Mouse (Mus musculus) testis, postnatal 14 days (tissue): ENCODE measurements at regions not wholly inside any gene's neighbourhood (a gene's known extent, or its start where the extent isn't known, plus 50 kb on each side); places are given as distances from the start of the nearest gene placed in this dataset.

Experiments used
- DNase-seq: peaks from one replicate; pipeline ENCODE4 v3.0.0; 2021; ENCODE audit warnings: low spot score

DNA sequence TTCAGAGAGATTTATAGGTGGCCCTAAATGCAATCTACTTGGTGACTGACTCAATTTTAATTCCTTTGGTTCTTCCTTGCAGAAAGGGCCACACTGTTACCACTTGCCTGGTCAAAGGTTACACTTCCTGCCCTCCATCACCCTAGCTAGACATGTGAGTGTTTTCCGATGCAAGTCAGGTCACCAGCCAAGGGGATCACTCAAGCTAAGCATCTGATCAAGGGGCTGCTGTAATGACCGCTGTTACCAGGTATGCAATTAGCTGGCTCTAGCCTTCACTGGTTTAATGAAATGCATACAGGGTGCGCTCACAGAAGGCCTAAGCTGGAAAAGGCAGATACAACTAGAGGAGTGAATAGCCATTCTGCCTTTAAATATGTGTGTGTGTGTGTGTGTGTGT lies 105.1 kb downstream of the Mtx2 start:
- DNase-seq: no peak

DNA sequence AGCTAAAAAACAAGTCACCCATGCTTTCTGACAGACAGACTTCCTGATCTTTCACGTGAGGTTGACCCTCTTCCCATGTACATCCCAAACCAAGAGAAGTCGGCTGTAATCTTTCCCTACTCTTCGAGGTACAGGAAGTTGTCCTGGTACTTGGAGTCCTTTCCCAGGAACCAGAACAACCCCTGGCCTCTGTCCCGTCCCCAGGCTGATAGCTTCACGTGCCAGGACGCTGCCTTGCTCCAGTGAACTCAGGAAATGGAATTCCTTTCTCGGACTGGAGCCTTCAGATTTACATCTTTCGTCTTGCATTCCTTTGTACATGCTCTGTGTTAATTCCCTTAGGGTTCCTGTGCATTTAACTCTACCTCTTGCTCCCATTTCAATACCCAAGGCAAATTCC lies 107.6 kb downstream of the Mtx2 start:
- peak; percentile 48 for DNase-seq

DNA sequence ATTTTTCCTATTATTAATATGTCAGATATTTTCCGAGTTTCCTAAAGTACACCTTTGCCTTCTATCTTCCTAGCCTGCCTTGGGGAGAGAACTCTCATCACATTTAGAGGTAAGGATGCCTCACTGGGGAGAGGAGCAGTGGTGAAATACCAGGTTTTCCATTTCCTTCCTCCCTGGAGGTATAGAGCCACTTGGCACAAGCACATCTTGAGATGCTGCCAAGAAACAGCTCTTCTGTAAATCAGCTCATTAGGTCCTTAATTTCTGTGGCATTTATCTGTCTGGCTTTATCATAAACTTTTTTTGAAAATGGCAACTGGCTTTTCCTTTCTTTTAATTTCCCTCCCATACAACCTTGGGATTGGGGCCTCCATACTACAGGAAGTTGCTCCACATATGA lies 108.2 kb downstream of the Mtx2 start:
- DNase-seq: no peak

DNA sequence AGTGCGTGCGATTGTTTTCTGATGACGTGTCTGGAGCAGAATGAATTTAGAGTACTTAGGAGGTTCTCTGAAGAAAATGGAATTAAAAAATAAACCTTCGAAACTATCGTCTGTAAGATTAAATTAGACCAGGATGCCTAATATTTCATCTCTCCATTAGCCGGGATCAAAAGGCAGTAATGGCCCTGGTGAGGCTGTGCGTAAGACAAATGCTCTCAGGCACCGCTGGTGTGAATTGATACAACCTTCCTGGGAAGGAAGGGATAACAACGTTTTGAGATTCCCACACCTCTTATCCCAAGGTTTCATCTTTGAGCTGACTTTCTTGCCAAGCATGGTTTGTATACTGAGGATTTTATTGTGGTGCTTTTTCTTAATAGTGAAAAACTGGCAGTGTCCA lies 113.1 kb downstream of the Mtx2 start:
- no peak for DNase-seq

DNA sequence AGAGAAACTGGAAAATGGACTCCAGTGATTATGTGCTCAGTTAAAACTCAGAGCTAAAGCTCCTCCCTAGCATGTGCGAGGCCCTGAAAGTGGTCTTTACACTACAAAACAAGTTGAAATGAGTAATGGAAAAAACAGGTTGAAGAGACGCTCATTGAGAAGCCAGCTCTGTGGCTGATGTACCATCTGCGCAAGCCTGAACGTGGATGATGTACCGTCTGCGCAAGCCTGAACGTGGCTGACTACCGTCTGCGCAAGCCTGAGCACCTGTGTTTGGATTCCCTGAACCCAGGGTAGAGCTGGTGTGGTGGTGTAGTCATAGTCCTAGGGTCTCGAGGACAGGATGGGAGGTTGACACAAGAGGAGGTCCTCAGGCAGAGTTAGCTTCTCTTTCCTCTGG lies 116.4 kb downstream of the Mtx2 start:
- DNase-seq: no peak

DNA sequence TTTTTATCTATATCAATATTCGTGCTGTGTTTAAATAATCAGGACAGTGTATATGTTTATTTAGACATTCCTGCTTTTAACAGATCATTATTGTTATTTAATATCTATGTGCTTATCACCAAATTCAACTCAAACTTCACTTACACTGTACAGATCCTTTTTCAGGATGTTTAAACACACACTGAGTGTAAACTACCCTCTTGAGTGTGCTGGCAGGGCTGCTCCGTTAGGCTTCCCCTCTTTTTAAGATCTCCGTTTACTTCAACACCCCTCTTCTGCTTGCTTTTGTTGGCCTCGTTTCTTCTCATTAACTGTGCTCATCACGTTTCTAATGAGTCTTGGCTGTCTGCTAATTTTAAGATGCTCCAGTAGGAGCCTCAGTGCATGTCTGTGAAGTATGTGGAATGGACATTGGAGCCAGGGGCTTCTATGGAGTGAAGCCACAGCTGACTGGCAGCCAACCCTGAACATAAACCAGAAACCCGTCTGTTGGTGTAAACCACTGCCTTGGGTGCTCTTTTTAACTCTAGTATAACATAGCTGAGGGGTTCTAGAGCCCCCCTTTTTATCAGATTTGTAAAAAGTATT lies 117.1 kb downstream of the Mtx2 start:
- no peak for DNase-seq

DNA sequence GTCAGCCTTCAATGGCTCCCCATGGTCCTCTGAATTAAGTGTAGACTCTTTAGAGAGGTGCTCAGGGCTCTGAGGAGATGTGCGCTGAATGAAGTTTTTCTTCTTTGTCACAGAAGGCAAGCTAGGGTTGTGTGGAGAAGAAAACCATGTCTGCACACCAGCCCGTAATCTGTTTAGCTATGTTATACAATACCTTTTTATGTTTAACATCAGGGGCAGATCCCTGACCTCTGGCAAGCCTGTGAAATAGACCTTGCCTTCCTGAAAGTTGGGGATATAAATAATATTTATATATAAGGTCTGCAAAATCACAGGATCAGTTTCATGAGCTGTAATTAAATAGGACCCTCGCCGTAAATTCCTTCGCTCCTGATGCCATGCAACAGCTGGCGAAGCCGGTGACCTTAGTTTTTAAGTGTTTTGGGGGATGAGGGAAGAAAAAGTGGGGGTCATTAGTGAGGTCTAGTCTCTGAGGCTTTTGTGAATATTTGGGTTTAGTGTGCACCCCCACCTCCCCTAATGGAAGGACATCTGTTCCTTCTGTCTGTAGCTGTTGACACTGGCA lies 119.7 kb downstream of the Mtx2 start:
- no peak for DNase-seq

DNA sequence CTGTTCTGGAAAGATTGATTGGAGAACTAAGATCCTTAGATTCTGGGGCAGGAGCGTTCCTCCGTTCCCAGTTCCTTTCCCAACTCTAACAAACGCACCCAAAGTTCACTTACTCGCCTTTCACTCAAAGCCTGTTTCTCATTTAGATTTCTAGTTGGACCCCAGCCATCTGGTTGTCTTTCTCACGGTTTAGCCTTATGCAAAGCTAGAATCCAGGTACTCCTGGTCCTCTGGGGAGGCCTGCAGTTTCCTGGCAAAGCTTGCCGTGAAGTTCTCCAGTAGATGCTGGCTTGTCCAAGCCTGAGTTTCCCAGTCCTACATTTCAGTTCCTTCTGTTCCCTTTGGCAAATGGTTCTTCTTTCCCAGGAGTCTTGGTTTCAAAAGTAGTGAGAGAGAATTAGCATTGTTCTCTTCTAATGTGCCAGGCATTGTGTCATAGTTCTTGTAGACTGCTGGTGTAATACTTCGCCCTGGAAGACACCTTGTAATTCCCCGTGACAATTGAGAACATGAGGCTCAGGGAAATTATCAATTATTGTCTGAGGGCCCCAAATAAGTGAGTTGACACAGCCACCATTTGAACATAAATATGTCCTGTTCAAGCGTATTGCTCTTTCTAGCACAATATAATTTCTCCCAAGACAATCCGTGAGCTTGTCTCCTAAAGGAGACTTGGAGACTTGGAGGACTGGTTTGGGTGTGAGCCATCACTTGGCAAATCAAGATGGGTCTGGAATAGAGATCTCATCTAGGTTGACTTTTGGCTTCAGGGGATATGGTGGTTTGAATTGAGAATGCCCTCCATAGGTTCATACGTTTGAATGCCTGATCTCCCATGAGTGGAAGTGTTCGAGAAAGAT lies 126.0 kb downstream of the Mtx2 start:
- no peak for DNase-seq

DNA sequence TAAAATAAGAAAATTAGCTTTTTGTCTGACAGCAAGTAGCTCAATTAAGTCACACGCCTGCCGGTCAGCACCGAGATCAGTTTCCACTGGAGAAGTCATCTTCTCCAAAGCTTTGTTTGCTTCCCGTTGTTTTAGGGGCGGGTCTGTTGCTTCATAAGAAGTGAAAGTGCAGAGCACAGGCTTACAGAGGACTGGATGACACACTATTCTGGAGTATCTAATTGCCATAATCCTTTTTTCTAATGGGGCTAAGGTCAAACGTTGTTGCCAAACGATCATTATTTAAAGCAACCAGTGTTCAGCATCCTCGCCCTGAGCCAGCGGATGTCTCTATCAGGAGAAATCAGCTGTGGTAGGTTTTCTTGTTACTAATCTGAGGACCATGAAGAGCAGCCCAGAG lies 128.5 kb downstream of the Mtx2 start:
- DNase-seq: no peak

DNA sequence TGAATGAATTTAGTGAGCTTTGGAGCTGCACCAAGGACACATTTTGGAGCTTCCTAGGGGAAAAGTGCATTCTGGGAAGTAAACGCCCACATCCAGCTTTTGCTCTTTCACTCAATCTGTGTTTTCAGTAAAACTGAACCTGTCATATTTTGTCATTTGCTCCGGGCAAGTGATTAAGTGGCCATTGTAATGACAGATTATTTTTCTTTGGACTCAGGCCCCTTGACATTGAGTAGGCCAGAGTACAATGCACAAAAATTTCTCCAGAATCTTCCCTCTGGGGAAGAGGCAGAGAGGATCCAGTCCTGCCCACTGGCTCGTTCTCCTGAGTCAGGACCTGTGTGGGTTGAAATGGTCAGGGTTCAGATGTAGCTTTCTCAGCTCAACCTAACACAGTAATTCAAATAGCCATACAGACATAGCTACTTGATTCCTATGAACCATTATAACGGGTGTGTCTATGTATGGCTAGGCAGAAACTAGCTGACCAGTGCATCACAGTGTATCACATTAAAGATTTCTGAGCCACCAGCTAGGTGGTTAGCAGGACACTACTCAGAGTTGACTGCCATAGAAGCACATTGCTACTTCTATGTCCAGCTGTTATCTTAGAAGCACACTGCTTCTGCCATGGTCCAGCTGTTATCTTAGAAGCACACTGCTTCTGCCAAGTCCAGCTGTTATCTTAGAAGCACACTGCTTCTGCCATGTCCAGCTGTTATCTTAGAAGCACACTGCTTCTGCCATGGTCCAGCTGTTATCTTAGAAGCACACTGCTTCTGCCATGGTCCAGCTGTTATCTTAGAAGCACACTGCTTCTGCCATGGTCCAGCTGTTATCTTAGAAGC lies 129.9 kb downstream of the Mtx2 start:
- DNase-seq: no peak

DNA sequence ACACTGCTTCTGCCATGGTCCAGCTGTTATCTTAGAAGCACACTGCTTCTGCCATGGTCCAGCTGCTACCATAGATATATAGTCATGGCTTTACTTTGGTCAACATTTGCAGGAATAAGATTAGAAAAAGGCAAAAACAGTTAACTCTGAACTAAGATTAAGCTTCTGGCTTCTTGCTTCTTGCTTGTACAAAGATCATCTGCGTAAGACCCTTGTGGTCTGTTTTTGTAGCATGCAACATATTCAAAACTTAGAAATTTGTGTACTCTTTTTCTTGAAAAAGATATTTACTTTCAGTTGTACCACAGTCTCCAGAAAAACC lies 130.5 kb downstream of the Mtx2 start:
- no peak for DNase-seq

DNA sequence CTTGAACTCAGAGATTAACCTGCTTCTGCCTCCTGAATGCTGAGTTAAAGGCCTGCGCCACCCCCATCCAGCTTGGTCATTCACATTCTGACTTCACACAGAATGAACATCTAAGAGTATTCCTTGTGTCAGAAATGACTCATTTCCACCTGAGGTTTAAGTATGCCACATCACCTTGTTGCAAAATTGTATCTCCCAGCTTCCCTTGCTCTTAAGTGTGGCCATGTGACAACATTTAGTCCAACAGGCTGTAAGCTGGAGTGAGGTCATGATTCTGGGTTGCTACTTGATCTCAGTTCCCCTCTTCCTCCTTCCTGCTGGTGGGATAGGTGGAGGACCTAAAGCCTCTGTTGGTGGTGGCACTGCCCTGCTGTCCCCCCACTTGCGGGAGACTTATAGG lies 131.0 kb downstream of the Mtx2 start:
- DNase-seq: no peak

DNA sequence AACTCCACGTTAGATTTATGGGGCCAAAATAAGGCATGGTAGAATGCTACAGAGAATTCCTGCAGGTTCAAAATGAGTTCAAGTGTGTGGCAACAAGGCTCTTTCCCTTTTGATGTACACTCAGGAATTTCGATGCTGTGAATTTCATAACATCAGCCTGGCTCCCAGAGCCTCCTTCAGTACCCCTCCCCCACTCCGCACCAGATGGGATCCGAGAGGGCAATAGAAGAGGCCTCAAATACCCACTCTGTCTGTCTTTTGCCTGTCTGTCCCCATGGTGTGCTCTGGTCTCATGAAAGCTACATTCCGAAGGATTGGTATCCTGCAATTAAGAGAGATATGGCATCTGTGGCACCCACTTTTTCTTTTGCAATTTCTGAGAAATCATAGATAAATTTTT lies 134.3 kb downstream of the Mtx2 start:
- DNase-seq: no peak

DNA sequence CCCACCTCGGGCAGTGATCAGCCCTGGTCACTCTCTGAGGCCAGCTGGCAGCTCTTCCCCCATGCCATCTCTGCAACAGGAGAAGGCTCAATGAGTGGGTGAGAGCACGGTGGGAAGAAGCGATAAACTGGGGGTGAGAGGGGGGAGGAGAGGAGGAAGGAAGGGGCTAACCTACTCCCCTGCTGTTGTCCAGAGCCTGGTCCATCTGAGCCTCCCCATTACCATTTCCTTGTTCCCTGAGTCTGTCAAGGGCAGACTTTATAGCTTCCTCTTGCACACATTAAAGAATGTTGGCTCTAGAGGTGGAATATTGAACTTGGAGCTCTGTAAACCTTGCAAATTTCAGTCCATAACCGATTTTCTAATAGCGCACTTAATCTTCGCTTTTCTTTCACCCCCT lies 136.8 kb downstream of the Mtx2 start:
- no peak for DNase-seq

DNA sequence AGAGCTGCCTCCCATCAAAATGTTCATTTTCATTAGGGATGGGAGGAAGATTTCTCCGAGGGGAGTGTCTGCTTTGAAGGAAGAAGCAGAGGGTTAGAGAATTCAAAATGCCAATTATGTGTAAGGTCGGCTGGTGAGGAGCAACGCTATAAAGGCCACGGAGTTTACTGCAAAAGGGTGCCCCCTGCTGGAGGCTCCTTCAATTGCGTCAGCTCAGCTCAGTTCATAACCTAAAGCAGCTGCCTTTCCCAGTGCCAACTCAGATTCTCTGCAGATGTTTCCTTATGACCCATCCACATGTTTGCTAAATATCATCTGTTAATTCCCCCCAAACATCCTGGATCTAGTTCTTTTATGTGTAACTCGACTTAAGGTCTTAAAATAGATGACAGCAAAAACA lies 138.8 kb downstream of the Mtx2 start:
- DNase-seq: peak; percentile 73

DNA sequence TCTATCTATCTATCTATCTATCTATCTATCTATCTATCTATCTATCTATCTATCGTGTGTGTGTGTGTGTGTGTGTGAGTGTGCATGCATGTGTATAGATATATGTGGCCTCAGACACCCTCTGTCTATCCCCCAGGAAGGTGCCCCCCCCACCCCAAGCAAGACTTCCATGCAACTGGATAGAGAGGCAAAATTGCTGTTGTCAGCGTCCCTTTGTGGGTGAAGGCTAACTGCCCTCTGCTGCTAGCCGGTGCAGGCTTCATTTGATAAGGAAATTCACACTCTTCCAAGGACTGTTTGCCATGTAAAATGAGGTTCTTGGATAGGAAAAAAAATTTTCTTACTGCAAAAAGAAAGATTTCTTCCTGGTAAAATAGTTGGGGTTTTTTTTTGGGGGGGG lies 139.4 kb downstream of the Mtx2 start:
- no peak for DNase-seq

DNA sequence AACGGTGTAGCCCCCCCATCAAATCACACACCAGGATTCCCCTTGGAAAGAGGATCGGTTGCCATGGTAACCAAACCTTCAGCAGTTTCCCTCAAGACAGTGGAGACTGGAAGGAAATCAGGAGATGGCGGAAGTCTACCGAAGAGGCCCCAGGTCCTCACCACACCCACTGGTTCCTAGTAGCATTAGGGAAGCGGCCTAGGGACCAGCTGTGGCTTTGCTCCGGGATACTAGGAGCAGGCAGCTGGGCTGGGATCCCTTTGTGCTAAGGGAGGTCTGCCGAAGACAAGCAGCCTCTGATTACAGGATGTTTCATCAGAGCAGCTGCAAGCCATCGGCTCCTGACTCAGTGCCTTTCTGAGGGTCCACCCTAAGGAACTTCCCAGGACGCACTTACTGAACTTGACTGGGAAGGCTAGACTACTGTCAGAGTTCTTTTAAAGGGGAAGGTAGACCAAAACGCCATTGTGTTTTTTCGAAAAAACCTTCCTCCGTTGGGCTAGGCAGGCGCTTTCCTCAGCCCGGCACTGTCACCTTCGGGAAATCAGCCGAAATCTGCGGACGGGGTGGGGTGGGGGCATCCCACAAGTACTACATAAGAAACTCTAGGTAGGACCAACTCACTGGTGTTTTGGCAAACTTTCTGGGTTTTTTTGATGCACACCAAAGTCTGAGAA lies 139.9 kb downstream of the Mtx2 start:
- peak; percentile 51 for DNase-seq

DNA sequence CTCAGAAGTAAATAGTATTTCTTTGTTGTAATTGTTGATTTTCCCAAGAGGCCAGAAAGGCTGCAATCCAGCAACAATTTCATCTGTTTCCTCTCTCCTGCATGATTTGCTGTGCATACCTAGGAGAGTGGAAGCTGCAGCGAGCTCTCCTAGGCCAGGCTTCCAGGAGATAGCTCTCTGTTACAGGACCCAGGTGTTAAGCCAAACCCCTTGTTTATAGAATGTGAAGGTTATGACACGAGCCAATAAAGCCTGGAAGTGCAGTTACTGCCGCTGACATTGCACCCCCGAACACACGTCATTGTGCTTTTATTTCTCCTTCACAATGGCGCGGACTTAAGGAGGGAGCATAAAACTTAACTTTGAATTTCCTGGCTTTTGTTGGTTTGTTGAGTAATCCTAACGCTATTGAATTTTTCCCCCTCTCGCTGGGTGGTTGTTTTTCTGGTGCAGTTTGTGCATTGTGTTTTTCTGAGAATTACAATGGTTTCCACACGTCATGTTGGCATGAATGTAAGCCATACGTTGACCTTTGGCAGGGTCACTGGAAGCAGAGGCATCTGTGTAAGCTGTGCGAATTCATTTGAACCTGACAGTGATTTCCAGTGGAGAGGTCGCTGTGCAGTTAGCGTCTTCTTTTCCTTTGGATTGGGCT lies 145.1 kb downstream of the Mtx2 start:
- no peak for DNase-seq

DNA sequence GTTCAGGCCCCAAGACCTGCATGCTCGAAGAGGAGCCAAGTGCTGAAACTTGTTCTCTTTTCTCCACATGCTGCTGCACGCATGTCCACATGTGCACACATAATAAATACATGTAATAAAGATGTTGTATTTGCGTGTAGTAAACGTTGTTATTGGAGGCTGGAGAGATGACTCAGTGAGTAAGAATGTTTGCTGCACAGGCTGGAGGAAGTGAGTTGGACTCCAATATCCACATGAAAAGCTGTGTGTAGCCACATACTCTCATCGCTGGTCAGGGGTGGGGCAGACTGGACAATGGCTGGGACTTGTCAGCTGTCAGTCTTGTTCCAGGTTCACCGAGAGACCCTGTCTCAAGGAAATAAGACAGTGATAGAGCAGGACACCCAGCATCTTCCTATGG lies 147.8 kb downstream of the Mtx2 start:
- DNase-seq: no peak

DNA sequence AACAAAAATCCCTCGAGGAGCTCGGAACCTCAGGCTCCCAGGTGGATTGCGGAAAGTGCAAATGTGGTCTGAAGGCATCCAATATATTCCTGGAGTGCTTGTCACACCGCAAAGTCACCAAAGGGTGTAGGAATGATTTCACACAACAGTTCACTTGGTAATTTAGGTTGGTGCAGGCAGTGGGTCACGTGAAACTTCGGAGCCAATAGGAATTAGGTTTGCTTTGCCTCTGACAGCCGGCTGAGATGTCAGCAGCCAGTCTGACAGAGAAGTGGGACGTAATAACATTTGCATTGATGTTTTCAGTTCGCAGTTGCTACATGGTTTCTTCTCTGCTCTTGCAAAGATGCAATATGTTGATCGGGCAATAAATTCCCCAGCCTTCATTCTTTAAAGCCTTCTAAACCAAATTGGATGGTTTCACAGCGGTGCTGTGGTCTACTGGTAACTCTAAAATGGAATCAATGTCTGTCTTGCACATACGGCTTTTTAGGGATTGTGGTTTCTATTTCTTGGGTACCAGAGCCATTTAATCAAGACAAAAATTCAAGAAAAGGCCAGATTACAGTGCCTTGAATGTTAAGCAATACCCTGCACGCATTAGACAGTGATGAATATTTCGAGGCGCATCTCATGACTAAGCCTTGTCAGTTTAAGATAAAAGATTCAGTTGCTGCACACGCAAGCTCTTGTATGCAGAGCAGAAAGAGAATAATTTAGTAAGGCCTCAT lies 149.2 kb downstream of the Mtx2 start:
- DNase-seq: no peak

DNA sequence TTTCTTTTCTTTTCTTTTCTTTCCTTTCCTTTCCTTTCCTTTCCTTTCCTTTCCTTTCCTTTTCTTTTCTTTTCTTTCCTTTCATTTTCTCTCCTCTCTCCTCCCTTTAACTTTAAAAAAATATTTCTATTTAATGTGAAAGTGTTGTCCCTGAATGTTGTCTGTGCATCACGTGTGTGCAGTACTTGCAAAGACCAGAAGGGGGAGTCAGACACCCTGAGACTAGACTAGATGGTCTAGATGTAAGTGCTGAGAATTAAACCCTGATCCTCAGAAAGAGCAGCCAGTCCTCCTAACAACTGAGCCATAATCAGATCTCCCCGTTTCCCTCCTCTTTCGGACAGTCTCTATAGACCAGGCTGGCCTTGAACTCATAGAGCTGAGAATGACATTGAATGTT lies 151.7 kb downstream of the Mtx2 start:
- DNase-seq: no peak
